Mouse (Mus musculus) olfactory bulb, adult 2 months (tissue): Measurements from ENCODE around the gene Casq2. TPM values are rescaled to one million over a fixed set of nuclear protein-coding genes. Genes with fewer than 3 reads are reported as not detected.

Source experiments
- H3K27ac ChIP-seq: fragments of 200-500 bp; 2 replicates; pipeline ENCODE4 v1.5.1; 2012; ENCODE audit warnings: low read depth, low read length; ENCODE audit not compliant: insufficient read depth
- H3K4me1 ChIP-seq: fragments of 200-500 bp; 2 replicates; pipeline ENCODE4 v1.6.1; 2012; ENCODE audit warnings: low read length; ENCODE audit not compliant: control insufficient read depth, insufficient read depth
- H3K4me3 ChIP-seq: fragments of 200-500 bp; 2 replicates; pipeline ENCODE4 v1.5.1; 2012; ENCODE audit warnings: mild to moderate bottlenecking, low read depth, low read length, moderate library complexity; ENCODE audit not compliant: insufficient read depth
- CTCF ChIP-seq: fragments of 200-500 bp; IDR thresholded peaks from 2 replicates; pipeline ENCODE4 v1.5.1; 2012; ENCODE audit warnings: low read depth, mild to moderate bottlenecking, low read length, moderate library complexity; ENCODE audit not compliant: insufficient read depth
- POLR2A ChIP-seq: fragments of 200-500 bp; IDR thresholded peaks from 2 replicates; pipeline ENCODE4 v1.6.1; 2012; ENCODE audit warnings: mild to moderate bottlenecking, low read depth, low read length, moderate library complexity; ENCODE audit not compliant: insufficient read depth
- WGBS: fragments of 180-500 bp; shearing (Covaris S2); methylation state at CpG from one replicate; pipeline ENCODE4 v1.1.7; 2018; 5-methylcytosine and 5-hydroxymethylcytosine counted together
- polyA plus RNA-seq: library from polyadenylated mRNA; stranded (reverse); fragments of >200 nt; gene quantifications from 2 replicates; pipeline ENCODE4 v1.2.4, GENCODE M21; 2012; ENCODE audit warnings: low replicate concordance; ENCODE audit not compliant: missing spikeins, insufficient read depth, insufficient read length

The Casq2 gene
- polyA plus RNA-seq, 1 experiment, result not detected

- H3K4me3 ChIP-seq, result no peak overlapping the region
- no peak overlapping the region for H3K27ac ChIP-seq
- H3K4me1 ChIP-seq, result peaks cover 5% of the 10 kb centered on the region
- TF ChIP-seq CTCF (no peak), POLR2A (no peak)
- 91% methylated on average over 6 of the region's 6 CpGs for WGBS
These were observed 52.7 kb downstream of the Casq2 start for GRCm38 (mm10) chr3:102138899-102139298.

- no peak for TF ChIP-seq POLR2A
- no peak for TF ChIP-seq CTCF
- WGBS, result 95% methylated on average over 6 of the region's 6 CpGs
- Histone ChIP-seq H3K4me1 (peaks cover 5% of the 10 kb centered on the region), H3K4me3 (no peak overlapping the region), H3K27ac (no peak overlapping the region)
These were observed 54.4 kb downstream of the Casq2 start for GRCm38 (mm10) chr3:102140606-102141005.

GRCm38 (mm10) chr3:102141451-102141850, 55.2 kb downstream of the Casq2 start:
- TF ChIP-seq POLR2A, result no peak
- Histone ChIP-seq H3K27ac (peak overlapping the region; percentile 78), H3K4me1 (peaks cover 5% of the 10 kb centered on the region), H3K4me3 (no peak overlapping the region)
- 79% methylated on average over 2 of the region's 2 CpGs for WGBS

- WGBS, result 38% methylated on average over 6 of the region's 6 CpGs
- Histone ChIP-seq H3K27ac (peak overlapping the region; percentile 78), H3K4me3 (no peak overlapping the region), H3K4me1 (peaks cover 9% of the 10 kb centered on the region)
- TF ChIP-seq CTCF, result no peak
These were observed 55.7 kb downstream of the Casq2 start for GRCm38 (mm10) chr3:102141893-102142292.

GRCm38 (mm10) chr3:102142947-102143346, 56.7 kb downstream of the Casq2 start:
- Histone ChIP-seq H3K4me3 (no peak overlapping the region), H3K27ac (no peak overlapping the region), H3K4me1 (peaks cover 12% of the 10 kb centered on the region)
- TF ChIP-seq CTCF (no peak), POLR2A (no peak)
- 65% methylated on average over 4 of the region's 4 CpGs for WGBS

- Histone ChIP-seq H3K4me1 (peaks cover 12% of the 10 kb centered on the region), H3K4me3 (no peak overlapping the region), H3K27ac (no peak overlapping the region)
- TF ChIP-seq CTCF (no peak), POLR2A (no peak)
- WGBS, result 84% methylated on average over 3 of the region's 3 CpGs
These were observed 57.3 kb downstream of the Casq2 start for GRCm38 (mm10) chr3:102143536-102143935.

- no peak for TF ChIP-seq POLR2A
- no peak for TF ChIP-seq CTCF
- Histone ChIP-seq H3K27ac (no peak overlapping the region), H3K4me1 (peaks cover 12% of the 10 kb centered on the region), H3K4me3 (no peak overlapping the region)
- WGBS, result 98% methylated on average over 4 of the region's 4 CpGs
These were observed 58.2 kb downstream of the Casq2 start for GRCm38 (mm10) chr3:102144401-102144800.

- no peak for TF ChIP-seq POLR2A
- TF ChIP-seq CTCF, result no peak
- WGBS, result 46% methylated on average over 6 of the region's 6 CpGs
- peaks cover 12% of the 10 kb centered on the region for H3K4me1 ChIP-seq
These were observed 59.6 kb downstream of the Casq2 start for GRCm38 (mm10) chr3:102145645-102146386.

GRCm38 (mm10) chr3:102146428-102146827, 60.2 kb downstream of the Casq2 start:
- Histone ChIP-seq H3K27ac (no peak overlapping the region), H3K4me1 (peaks cover 12% of the 10 kb centered on the region), H3K4me3 (no peak overlapping the region)
- TF ChIP-seq POLR2A, result no peak
- no peak for TF ChIP-seq CTCF
- 53% methylated on average over 6 of the region's 6 CpGs for WGBS

More at GRCm38 (mm10) chr3:102145645-102146386, 59.6 kb downstream of the Casq2 start:
- Histone ChIP-seq H3K27ac (no peak overlapping the region), H3K4me3 (no peak overlapping the region)

- Histone ChIP-seq H3K27ac (no peak overlapping the region), H3K4me1 (0 out of 2 replicates have a peak, but pooled peaks cover 7% of the 10 kb centered on the region), H3K4me3 (no peak overlapping the region)
- WGBS, result 62% methylated on average over 4 of the region's 4 CpGs
- TF ChIP-seq POLR2A (no peak), CTCF (no peak)
These were observed 61.0 kb downstream of the Casq2 start for GRCm38 (mm10) chr3:102147189-102147588.
